Mouse (Mus musculus) kidney, postnatal 4 days (tissue): ENCODE data around the gene Osbp.
"Not testable (repeated sequence)": the region's sequence is repeated elsewhere in the genome, so short reads cannot be mapped to it uniquely, and the experiment has no call there.

Source experiments
- DNase-seq, 2 experiments: peaks; one replicate each; pipeline ENCODE4 v3.0.0; 2021; ENCODE audit warnings: mixed read lengths in 2 of 2

Osbp gene

GRCm38 (mm10) chr19:11965023-11965942 is at the start of gene Osbp:
Gene Osbp, plus strand, starts transcription at chr19:11965941.
- peak; percentile 98 to 99 for DNase-seq

DNA sequence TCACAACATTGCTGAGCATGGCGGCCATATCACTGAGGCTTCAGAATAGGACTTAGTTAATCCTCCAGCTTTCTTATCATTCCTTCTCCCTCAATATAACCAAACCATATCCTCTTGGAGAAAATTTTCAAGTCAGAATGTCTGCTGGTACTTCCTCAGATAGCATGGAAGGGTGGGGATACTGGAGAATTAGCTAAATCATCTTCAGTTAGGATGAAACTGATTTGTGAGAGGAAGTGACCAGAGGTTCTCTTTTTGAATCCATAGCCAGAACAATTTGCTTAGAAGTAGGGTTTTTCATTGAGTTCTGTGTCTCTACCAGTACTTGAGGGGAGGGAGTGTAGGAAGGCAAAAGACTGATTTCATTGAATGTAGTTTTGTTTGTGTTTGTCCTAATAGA is 43.7 kb upstream of the Osbp start:
- DNase-seq, result no peak

- DNase-seq, result not testable (repeated sequence)
Observed at GRCm38 (mm10) chr19:11922515-11922914, 43.2 kb upstream of the Osbp start.

DNA sequence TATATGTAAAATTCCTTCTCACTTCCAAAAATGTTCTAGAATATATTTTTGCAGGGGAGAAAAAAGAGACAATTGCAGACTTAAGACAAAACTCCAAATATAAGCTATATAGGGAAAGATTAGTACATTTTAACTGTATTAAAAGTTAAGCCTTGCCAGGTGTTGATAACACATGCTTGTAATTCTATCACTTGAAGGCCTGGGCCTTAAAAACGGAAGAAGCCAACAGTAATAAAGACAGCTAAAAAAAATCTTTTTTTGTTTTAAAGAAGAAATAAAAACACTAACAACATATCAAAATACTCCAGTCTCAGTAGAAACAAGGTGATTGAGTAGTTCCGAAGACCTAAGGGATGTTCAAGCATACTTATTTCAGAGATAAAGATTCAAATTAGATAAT is 39.4 kb upstream of the Osbp start:
- DNase-seq, result no peak

GRCm38 (mm10) chr19:11928025-11928748 is 37.6 kb upstream of the Osbp start:
- no peak for DNase-seq

- not testable (repeated sequence) for DNase-seq
Observed at GRCm38 (mm10) chr19:11946460-11946859, 19.3 kb upstream of the Osbp start.

DNA sequence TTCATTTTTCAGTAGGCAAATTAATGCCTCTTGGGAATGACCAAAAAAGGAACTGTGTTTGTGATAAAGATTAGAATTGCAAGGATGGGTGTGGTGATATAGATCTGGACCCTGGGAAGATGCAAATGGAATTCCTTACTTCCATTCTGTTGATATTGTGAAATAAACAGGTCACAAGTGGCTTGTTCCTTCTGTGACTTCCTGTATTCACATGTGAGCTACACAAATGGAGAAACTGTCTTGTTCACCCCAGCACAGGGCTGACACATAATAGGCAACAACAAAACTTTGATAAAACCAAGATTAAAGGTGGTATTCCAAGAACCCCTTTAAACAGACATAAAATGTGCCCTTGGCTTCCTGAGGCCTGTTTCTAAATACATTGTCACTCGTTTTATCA is 15.9 kb upstream of the Osbp start:
- DNase-seq, result no peak

GRCm38 (mm10) chr19:11950747-11951146 is 15.0 kb upstream of the Osbp start:
- DNase-seq, result no peak

DNA sequence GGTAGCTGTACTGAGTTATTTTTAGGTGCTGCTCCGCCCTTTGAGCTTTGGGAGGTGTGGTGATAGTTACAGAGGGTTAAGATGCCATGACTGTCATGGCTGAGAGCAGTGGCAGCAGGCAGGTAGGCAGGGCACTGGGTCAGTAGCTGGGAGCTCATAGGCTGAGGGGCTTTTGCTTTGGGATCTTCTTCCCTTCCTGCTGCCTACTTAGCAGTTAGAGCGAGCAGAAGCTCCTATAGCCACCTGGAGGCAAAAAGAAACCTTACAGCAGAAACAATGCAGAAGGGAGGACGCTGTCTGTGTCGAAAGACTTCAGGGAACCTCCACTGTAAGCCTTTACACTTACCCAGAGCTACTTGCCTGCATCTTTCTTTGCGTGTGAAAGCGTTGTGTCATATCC is 11.5 kb upstream of the Osbp start:
- DNase-seq, result peak in 1 of 2 experiments; percentile 17

GRCm38 (mm10) chr19:11956636-11957035 is 9.1 kb upstream of the Osbp start:
- DNase-seq, result no peak

DNA sequence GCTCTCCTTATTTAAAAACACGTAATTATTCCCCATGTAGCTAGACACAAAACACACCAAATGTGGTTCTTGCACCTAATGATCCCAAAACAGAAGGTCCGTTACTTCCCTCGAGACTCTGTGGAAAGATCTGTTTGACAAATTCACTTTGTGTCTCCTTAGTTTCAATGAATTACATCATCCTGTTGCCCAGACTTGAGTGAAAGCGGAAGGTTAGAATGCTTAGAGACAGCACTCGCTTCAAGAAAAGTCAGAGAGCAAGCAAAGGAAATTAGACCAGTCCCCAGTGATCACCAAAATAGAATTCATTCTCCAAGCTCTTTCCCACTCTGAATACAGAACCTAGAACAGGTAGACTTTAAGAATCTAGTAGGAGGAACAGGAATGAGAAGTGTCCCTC is 8.3 kb upstream of the Osbp start:
- DNase-seq, result no peak

DNA sequence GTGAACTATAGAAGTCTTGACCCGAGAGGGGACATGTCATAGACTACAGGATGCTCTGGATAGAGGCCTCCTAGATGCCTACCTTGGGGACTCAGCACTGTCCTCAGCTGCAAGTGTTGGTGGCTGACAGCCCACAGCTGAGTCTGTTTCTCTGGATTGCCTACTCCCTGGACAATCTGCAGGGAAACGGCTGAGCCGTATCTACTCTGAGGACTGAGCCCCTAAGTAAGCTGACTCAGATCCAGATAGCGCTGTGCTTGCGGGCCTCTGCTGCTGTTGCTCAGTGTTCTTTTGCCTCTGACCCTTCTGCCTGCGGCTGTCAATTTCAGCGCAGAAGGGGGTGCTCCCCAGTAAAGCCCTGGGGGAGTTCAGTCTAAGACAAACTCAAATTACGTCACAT is 7.9 kb upstream of the Osbp start:
- no peak for DNase-seq

DNA sequence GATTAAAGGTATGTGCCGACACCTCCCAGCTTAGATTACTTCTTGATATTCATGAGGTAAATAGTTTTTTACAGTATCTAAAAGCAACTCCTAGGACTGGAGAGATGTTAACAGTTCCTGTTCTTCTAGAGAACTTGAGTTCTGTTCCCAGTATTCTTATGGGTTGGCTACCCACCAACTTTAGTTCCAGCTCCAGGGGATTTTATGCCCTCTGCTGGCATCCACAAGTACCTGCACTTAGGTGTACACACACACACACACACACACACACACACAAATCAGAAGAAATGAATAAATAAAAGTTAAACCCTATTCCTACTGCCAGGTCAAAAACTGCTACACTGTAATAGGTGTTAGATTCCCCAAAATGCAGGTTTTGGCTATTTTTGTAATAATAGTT is 1.5 kb upstream of the Osbp start:
- no peak for DNase-seq

DNA sequence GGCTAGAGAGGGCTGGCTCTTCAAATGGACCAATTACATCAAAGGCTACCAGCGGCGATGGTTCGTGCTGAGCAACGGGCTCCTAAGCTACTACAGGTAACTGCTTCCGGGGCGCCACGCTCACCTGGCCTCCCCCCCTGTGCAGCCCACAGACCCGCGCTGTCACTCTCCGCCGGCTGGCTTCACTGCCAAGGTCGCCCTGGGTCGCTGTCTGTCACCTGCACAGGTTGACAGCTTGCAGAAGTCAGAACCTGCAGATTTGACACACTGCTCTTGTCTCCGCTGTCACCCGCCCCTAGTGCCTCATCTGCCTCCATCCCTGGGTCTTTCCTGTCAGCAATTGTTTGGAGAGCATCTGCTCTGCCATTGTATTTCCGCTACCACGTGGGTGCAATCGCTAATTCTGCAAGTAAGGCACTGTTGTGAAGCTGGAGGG is 478 bp downstream of the Osbp start:
- DNase-seq, result peak; percentile 64 to 72

GRCm38 (mm10) chr19:11969155-11970050 is 3.7 kb downstream of the Osbp start:
- DNase-seq, result no peak

GRCm38 (mm10) chr19:11973511-11974222 is 7.9 kb downstream of the Osbp start:
- DNase-seq, result no peak

- DNase-seq, result no peak
Observed at GRCm38 (mm10) chr19:11974223-11974540, 8.4 kb downstream of the Osbp start.

DNA sequence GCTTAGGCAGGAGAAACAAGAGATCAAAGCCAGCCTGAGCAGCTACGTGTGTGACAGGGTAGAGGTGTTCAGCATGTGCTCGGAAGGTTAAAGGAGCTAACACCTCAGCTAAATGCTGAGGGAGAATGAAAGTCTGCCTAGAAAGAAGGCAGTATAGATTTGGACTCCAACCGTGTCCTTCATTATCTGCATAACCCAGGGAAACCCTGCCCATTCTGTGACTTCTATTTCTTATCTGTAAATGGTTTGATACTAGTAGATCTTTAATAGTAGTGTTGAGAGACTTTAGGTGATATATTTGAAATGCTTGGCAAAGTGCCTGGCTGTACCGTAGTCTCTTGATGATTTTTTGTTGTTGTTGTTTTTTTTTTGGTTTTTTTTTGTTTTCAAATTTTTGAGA is 9.9 kb downstream of the Osbp start:
- no peak for DNase-seq

DNA sequence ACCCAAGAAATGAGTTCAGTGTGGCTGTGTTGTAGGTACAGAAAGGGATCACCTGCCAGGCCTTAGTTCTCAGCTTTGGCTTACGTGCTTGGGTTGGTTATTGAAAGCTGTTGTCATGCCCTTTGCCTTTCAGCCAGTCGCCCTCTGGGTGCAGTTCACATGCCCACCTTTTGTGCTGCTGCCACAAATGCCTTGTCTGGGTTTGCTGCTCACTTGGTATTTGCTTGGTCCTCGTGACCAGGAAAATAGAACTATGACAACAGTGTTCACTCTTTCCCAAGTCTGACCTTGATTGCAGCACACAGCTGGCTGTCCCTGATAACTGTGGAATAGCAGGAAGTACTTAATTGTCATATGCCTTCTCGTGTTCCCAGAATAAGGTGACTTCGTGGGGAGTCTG is 11.6 kb downstream of the Osbp start:
- DNase-seq, result peak; percentile 16 to 51

DNA sequence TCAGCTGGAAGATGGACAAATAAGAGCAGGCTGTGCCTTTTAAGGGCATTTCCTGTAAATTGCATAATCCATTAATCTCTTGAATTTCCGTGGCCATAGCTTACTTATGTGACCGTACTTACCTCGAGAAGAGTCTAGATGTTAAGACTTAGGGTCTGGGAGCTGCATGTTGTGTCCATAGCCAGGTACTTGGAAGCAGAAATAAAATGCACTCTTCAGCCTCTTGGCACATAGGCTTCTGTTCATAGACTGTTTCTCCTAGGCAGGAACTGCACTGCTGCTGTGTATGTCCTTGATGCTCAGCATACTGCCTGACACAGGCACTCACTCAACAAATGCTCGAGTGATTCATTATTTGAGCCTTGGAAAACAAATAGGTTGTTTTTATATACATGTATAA is 14.7 kb downstream of the Osbp start:
- no peak for DNase-seq

- not testable (repeated sequence) for DNase-seq
Observed at GRCm38 (mm10) chr19:11984614-11985013, 18.9 kb downstream of the Osbp start.

DNA sequence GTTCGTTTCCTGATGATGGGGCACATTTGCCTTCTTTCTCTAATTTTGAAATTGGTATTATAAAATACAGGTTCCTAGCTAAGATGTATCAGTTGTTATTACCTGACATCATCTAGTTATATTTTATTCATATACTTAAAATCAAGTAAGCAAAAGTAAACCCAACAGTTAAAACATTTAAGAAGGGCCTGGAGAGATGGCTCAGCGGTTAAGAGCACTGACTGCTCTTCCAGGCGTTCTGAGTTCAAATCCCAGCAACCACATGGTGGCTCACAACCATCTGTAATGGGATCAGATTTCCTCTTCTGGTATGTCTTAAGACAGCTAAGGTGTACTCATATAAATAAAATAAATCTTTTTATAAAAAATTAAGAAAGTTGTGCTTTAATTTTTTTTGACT is 22.1 kb downstream of the Osbp start:
- DNase-seq, result no peak
